In genomic region chr4:87593644-87594043, GRCm38 (mm10) we compare ENCODE assay signal across 30 mouse cellular contexts.
DNase-seq lines count a peak whose midpoint lies in the region; ATAC-seq lines count a peak whose summit lies in the region.
"Had no signal": no experiment of that assay in that cellular context is flagged by ENCODE, and none has a peak within 500 bp of the region (broad histone marks: within the 10 kb centered on the region; RNA-seq: fewer than 3 reads in every experiment).

No protein-coding gene starts in this region.

- H3K4me1 ChIP-seq in lung, embryonic 15.5 days, result peaks cover 11% of the 10 kb centered on the region; the same call in 1 of the 2 replicates
- H3K4me1 ChIP-seq in stomach, embryonic 16.5 days (ENCODE audit: control insufficient read depth, insufficient read depth, low read length), result peaks cover 17% of the 10 kb centered on the region
- no peaks in the 10 kb centered on the region for H3K4me1 ChIP-seq in heart, embryonic 12.5 days (replicated peaks)
- H3K4me1 ChIP-seq: heart, embryonic 15.5 days; liver, embryonic 13.5 days; megakaryocyte, embryonic 14.5 days; midbrain, embryonic 12.5 days; neural tube, embryonic 13.5 days had no signal

- H3K36me3 ChIP-seq in lung, embryonic 15.5 days, result no peaks in the 10 kb centered on the region
- no peaks in the 10 kb centered on the region for H3K36me3 ChIP-seq in stomach, embryonic 16.5 days (ENCODE audit: control insufficient read depth, insufficient read depth, low read length)
- no peaks in the 10 kb centered on the region for H3K36me3 ChIP-seq in heart, embryonic 12.5 days
- H3K36me3 ChIP-seq: heart, embryonic 15.5 days; limb, embryonic 15.5 days; liver, embryonic 13.5 days; midbrain, embryonic 12.5 days; neural tube, embryonic 13.5 days had no signal

- no peak overlapping the region for H3K4me2 ChIP-seq in lung, embryonic 15.5 days
- H3K4me2 ChIP-seq in stomach, embryonic 16.5 days (ENCODE audit: low read depth, low read length), result no peak overlapping the region
- H3K4me2 ChIP-seq in heart, embryonic 12.5 days, result no peak overlapping the region
- H3K4me2 ChIP-seq: heart, embryonic 15.5 days; limb, embryonic 15.5 days; liver, embryonic 13.5 days; midbrain, embryonic 12.5 days; neural tube, embryonic 13.5 days had no signal

- 24% methylated on average over 3 of the region's 3 CpGs for WGBS in lung, embryonic 15.5 days
- WGBS in stomach, embryonic 16.5 days, result 29% methylated on average over 3 of the region's 3 CpGs
- WGBS in heart, embryonic 12.5 days, result 72% methylated on average over 3 of the region's 3 CpGs

- peak; percentile 84 for ATAC-seq in lung, embryonic 15.5 days (ENCODE audit: borderline replicate concordance, extremely low read depth, low FRiP score, low TSS enrichment)
- peak; percentile 64 for ATAC-seq in stomach, embryonic 16.5 days (ENCODE audit: insufficient read depth, low FRiP score)
- ATAC-seq in heart, embryonic 12.5 days (ENCODE audit: insufficient number of reproducible peaks, low FRiP score), result no peak
- ATAC-seq: CD4-positive, CD25-positive, alpha-beta regulatory T cell, adult 4 months; forebrain, embryonic 16.5 days; hindbrain, embryonic 16.5 days had no signal

- peak; percentile 9 for DNase-seq in kidney, postnatal 14 days
- no peak for DNase-seq in kidney, adult 8-10 months
- peak; percentile 14 for DNase-seq in lung, postnatal 14 days
- no peak for DNase-seq in ovary, postnatal 14 days (ENCODE audit: low spot score)
- DNase-seq: adrenal gland, postnatal 25 days; cerebellum, adult 11-12 months; cerebellum, postnatal 10 days; gastrocnemius, adult 2 months; gastrocnemius, postnatal 36 days; kidney, adult 18-20 months; kidney, postnatal 36 days; layer of hippocampus, postnatal 36 days; left cerebral cortex, postnatal 4 days; liver, embryonic 13.5 days; retina, postnatal 1 day; right cerebral cortex, postnatal 14 days; thymus, adult 2 months; thymus, postnatal 36 days had no signal

- no peaks in the 10 kb centered on the region for H3K9me3 ChIP-seq in lung, embryonic 15.5 days
- no peaks in the 10 kb centered on the region for H3K9me3 ChIP-seq in stomach, embryonic 16.5 days (replicated peaks; ENCODE audit: control insufficient read depth, low read length)
- no peaks in the 10 kb centered on the region for H3K9me3 ChIP-seq in heart, embryonic 12.5 days (replicated peaks)
- H3K9me3 ChIP-seq: heart, embryonic 15.5 days; limb, embryonic 15.5 days; liver, embryonic 13.5 days; midbrain, embryonic 12.5 days had no signal

- no peak overlapping the region for H3K9ac ChIP-seq in lung, embryonic 15.5 days
- H3K9ac ChIP-seq in stomach, embryonic 16.5 days (ENCODE audit: low read length), result no peak overlapping the region
- no peak overlapping the region for H3K9ac ChIP-seq in heart, embryonic 12.5 days
- H3K9ac ChIP-seq: heart, embryonic 15.5 days; limb, embryonic 15.5 days; liver, embryonic 13.5 days; midbrain, embryonic 12.5 days; neural tube, embryonic 13.5 days had no signal

- peak overlapping the region; percentile 44 for H3K27ac ChIP-seq in lung, embryonic 15.5 days
- peak overlapping the region; percentile 83 for H3K27ac ChIP-seq in stomach, embryonic 16.5 days (ENCODE audit: low read length)
- H3K27ac ChIP-seq in heart, embryonic 12.5 days (ENCODE audit: poor library complexity, severe bottlenecking), result no peak overlapping the region
- H3K27ac ChIP-seq: gastrocnemius, adult 2 months; heart, embryonic 15.5 days; limb, embryonic 15.5 days; liver, embryonic 13.5 days; midbrain, embryonic 12.5 days; neural tube, embryonic 13.5 days had no signal

- H3K4me3 ChIP-seq in lung, embryonic 15.5 days, result no peak overlapping the region
- H3K4me3 ChIP-seq in stomach, embryonic 16.5 days (replicated peaks; ENCODE audit: low read length), result no peak overlapping the region
- H3K4me3 ChIP-seq in heart, embryonic 12.5 days, result no peak overlapping the region
- H3K4me3 ChIP-seq: erythroblast, embryonic 14.5 days; gastrocnemius, adult 2 months; heart, embryonic 15.5 days; limb, embryonic 15.5 days; liver, embryonic 13.5 days; megakaryocyte, embryonic 14.5 days; midbrain, embryonic 12.5 days; neural tube, embryonic 13.5 days had no signal

- no peaks in the 10 kb centered on the region for H3K27me3 ChIP-seq in lung, embryonic 15.5 days
- H3K27me3 ChIP-seq in stomach, embryonic 16.5 days (ENCODE audit: control insufficient read depth, insufficient read depth, low read length), result no peaks in the 10 kb centered on the region
- no peaks in the 10 kb centered on the region for H3K27me3 ChIP-seq in heart, embryonic 12.5 days (replicated peaks)
- H3K27me3 ChIP-seq: heart, embryonic 15.5 days; limb, embryonic 15.5 days; liver, embryonic 13.5 days; megakaryocyte, embryonic 14.5 days; midbrain, embryonic 12.5 days; neural tube, embryonic 13.5 days had no signal

Comparison
In these comparisons a context has a peak if more than half of its experiments do, and no peak if none do; other contexts are left out.
1. DNase-seq: peak in kidney, postnatal 14 days (single experiment) and lung, postnatal 14 days (single experiment); none in kidney, adult 8-10 months (0 of 2) and ovary, postnatal 14 days (single experiment).